Mouse (Mus musculus): ENCODE data around the gene Ccdc120. TPM values are rescaled to one million over a fixed set of nuclear protein-coding genes. Genes with fewer than 3 reads are reported as not detected.

Ccdc120 gene
- total and polyA plus RNA-seq, 2 experiments from 2014 or later = 53.3 to 183 TPM

DNA sequence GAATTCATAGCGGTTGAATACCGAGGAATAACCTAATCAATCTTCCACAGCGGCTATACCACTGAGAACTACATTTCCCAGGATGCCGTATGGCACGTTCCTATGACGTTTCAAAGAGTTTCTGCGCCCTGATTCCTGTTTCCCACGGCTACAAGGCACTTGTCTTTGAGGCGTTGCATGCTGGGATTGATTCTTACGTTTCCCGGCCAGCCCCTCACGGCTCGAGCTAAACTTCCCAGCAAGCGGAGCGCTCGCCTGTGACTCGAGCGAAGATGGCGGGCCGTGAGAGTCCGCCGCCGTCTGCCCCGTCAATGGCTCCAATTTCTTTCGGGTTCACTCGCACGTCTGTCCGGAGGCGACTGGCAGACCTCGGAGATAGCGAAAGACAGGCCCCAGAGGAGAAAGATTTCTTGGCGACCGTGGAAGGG, 53.7 kb downstream of the Ccdc120 start, which contains the start of gene Gpkow:
Gpkow (plus strand) TSS at position 178 of the 428 bp plus-strand sequence.
- DNase-seq (ENCODE audit: low spot score) (peak; percentile 94), ATAC-seq (peak; percentile 97)
- Histone ChIP-seq H3K4me1 (ENCODE audit: insufficient read depth, low read length) (no peaks in the 10 kb centered on the region), H3K27me3 (ENCODE audit: insufficient read depth, low read length) (no peaks in the 10 kb centered on the region), H3K9me3 (ENCODE audit: low read length) (no peaks in the 10 kb centered on the region), H3K4me3 (ENCODE audit: low read length) (peak within 1 kb of the TSS; percentile 49), H3K27ac (peak within 1 kb of the TSS; percentile 64), H3K9ac (replicated peaks; ENCODE audit: low read length) (peak within 1 kb of the TSS; percentile 52), H3K4me2 (ENCODE audit: low read depth, low read length) (peak within 1 kb of the TSS; percentile 54), H3K36me3 (ENCODE audit: insufficient read depth, low read length) (no peaks in the 10 kb centered on the region)
- WGBS = 23% methylated on average over 33 of the region's 33 CpGs
- no peak for TF ChIP-seq CTCF (IDR thresholded peaks at IDR 0.05; ENCODE audit: low read depth)

DNA sequence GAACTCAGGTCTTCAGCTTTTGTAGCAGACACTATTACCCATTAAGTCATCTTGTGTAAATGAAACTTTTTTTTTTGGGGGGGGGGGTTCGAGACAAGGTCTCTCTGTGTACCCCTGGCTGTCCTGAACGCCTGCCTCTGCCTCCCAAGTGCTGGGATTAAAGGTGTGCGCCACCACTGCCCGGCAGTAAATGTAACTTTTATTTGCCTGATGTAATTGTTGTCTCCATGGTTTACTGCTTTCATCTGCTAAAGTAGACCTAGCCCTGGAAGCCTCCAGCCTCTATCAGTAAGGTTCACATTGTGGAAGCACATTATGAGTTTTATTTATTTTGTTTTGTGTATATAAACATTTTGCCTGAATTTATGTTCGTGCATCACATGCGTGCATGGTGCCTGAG, 54.2 kb downstream of the Ccdc120 start:
- Histone ChIP-seq H3K4me2 (ENCODE audit: low read depth, low read length) (peak overlapping the region; percentile 49), H3K9me3 (ENCODE audit: low read length) (no peaks in the 10 kb centered on the region), H3K4me1 (ENCODE audit: insufficient read depth, low read length) (no peaks in the 10 kb centered on the region), H3K9ac (replicated peaks; ENCODE audit: low read length) (no peak overlapping the region), H3K4me3 (ENCODE audit: low read length) (peak overlapping the region; percentile 49), H3K27ac (no peak overlapping the region), H3K27me3 (ENCODE audit: insufficient read depth, low read length) (no peaks in the 10 kb centered on the region), H3K36me3 (ENCODE audit: insufficient read depth, low read length) (no peaks in the 10 kb centered on the region)
- ATAC-seq (peak; percentile 58), DNase-seq (ENCODE audit: low spot score) (no peak)
- no peak for TF ChIP-seq CTCF (IDR thresholded peaks at IDR 0.05; ENCODE audit: low read depth)
- WGBS = 44% methylated on average over 6 of the region's 6 CpGs

DNA sequence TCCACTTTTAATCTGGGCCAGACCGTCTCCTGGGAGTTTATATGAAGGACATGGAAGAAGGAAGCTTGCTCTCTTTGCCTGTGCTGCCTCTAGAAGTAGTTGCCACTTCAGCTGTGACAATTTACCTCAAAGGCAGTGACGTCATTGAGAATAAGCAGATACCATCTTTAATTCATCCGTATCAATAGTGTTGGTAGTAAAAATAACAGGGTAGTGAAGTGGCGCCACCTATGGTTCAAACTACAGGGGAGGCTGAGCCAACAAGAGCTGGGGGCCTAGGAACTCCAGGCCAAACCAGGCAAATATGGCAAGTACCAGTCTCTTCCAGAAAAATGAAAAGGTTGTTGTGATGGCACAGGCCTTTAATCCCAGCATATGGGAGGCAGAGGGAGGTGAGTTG, 57.8 kb downstream of the Ccdc120 start:
- H3K36me3 ChIP-seq (ENCODE audit: insufficient read depth, low read length) = no peaks in the 10 kb centered on the region

DNA sequence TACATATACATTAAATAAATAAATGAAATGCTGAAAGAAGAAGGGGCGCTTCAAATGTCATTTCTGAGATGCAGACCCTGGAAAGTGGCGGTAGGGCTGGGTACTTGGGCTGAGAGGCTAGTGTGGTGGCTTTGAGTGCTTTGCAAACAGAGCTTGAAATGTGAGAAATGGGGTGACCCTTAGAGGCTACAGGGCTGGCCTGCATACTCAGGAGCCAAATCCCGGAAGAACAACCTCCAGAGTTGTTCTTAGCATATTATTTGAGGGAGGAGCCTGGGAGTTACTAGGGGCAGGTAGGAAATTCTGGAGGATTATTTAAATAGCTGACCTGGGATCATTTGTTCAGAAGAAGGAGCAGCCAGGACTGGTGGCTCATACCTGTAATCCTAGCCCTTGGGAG, 60.2 kb downstream of the Ccdc120 start:
- WGBS = 67% methylated on average over 3 of the region's 3 CpGs
- TF ChIP-seq CTCF (IDR thresholded peaks at IDR 0.05; ENCODE audit: low read depth) = no peak
- Histone ChIP-seq H3K4me2 (ENCODE audit: low read depth, low read length) (no peak overlapping the region), H3K36me3 (ENCODE audit: insufficient read depth, low read length) (no peaks in the 10 kb centered on the region), H3K4me3 (ENCODE audit: low read length) (no peak overlapping the region), H3K9me3 (ENCODE audit: low read length) (no peaks in the 10 kb centered on the region), H3K4me1 (ENCODE audit: insufficient read depth, low read length) (no peaks in the 10 kb centered on the region), H3K27me3 (ENCODE audit: insufficient read depth, low read length) (no peaks in the 10 kb centered on the region), H3K27ac (no peak overlapping the region), H3K9ac (replicated peaks; ENCODE audit: low read length) (no peak overlapping the region)
- no peak for ATAC-seq
- no peak for DNase-seq (ENCODE audit: low spot score)

More for the DNA sequence above, 57.8 kb downstream of the Ccdc120 start:
- DNase-seq (ENCODE audit: low spot score) = no peak
- ATAC-seq = no peak
- Histone ChIP-seq H3K27ac (no peak overlapping the region), H3K4me3 (ENCODE audit: low read length) (no peak overlapping the region), H3K9me3 (ENCODE audit: low read length) (no peaks in the 10 kb centered on the region), H3K27me3 (ENCODE audit: insufficient read depth, low read length) (no peaks in the 10 kb centered on the region), H3K9ac (replicated peaks; ENCODE audit: low read length) (no peak overlapping the region), H3K4me2 (ENCODE audit: low read depth, low read length) (no peak overlapping the region), H3K4me1 (ENCODE audit: insufficient read depth, low read length) (no peaks in the 10 kb centered on the region)
- WGBS = 41% methylated on average over 4 of the region's 4 CpGs
- TF ChIP-seq CTCF (IDR thresholded peaks at IDR 0.05; ENCODE audit: low read depth) = peak; percentile 47

DNA sequence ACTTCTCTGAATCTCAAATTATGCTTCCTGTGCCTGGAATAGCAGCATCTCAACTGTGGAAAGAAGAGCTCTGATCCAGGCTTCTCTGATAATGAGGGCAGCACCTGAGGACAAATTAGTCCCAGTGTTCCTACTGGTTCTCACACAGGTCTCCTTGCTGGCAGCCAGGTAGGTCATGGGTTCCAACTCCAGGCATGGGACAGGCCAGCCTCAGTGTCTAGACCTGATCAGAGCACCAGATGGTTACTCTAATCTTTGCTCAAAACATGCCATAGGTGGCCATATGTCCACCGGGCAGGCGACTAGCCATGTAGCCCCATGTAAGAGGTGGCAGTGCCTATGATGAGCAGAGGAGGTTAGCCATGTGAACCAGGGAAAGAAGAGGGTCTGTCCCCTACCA, 62.4 kb downstream of the Ccdc120 start:
- DNase-seq (ENCODE audit: low spot score) (no peak), ATAC-seq (no peak)
- H3K4me2 ChIP-seq (ENCODE audit: low read depth, low read length) = no peak overlapping the region
- no peak overlapping the region for H3K4me3 ChIP-seq (ENCODE audit: low read length)
- H3K36me3 ChIP-seq (ENCODE audit: insufficient read depth, low read length) = no peaks in the 10 kb centered on the region
- no peak for TF ChIP-seq CTCF (IDR thresholded peaks at IDR 0.05; ENCODE audit: low read depth)
- no peaks in the 10 kb centered on the region for H3K4me1 ChIP-seq (ENCODE audit: insufficient read depth, low read length)
- H3K9me3 ChIP-seq (ENCODE audit: low read length) = no peaks in the 10 kb centered on the region
- no peaks in the 10 kb centered on the region for H3K27me3 ChIP-seq (ENCODE audit: insufficient read depth, low read length)
- H3K9ac ChIP-seq (replicated peaks; ENCODE audit: low read length) = no peak overlapping the region
- H3K27ac ChIP-seq = no peak overlapping the region
- 88% methylated on average over 2 of the region's 2 CpGs for WGBS

Other genes with a start within 250 kb of the Ccdc120 start
- not detected in 2 replicates for gene Foxp3, start 177.3 kb downstream of the Ccdc120 start, total RNA-seq (2014; rRNA removed)
- 0.08 and 0.10 TPM in 2 replicates for gene Foxp3, start 177.3 kb downstream of the Ccdc120 start, polyA plus RNA-seq (2015; fragmentation: Nextera tagmentation; extraction: Ambion mirVana)
- gene Ppp1r3f, start 176.6 kb downstream of the Ccdc120 start, total RNA-seq (2014; rRNA removed) = 19.7 and 23.3 TPM in 2 replicates
- gene Ppp1r3f, start 176.6 kb downstream of the Ccdc120 start, polyA plus RNA-seq (2015; fragmentation: Nextera tagmentation; extraction: Ambion mirVana) = 7.1 and 8.6 TPM in 2 replicates
- gene Ccdc22, start 145.4 kb downstream of the Ccdc120 start, total RNA-seq (2014; rRNA removed) = 35.6 and 47.6 TPM in 2 replicates
- 20.5 and 21.5 TPM in 2 replicates for gene Ccdc22, start 145.4 kb downstream of the Ccdc120 start, polyA plus RNA-seq (2015; fragmentation: Nextera tagmentation; extraction: Ambion mirVana)
- gene Cacna1f, start 143.8 kb downstream of the Ccdc120 start, total RNA-seq (2014; rRNA removed) = 0.10 TPM in 1 of 2 replicates, not detected in the other
- gene Cacna1f, start 143.8 kb downstream of the Ccdc120 start, polyA plus RNA-seq (2015; fragmentation: Nextera tagmentation; extraction: Ambion mirVana) = 0.11 and 0.33 TPM in 2 replicates
- 500 and 512 TPM in 2 replicates for gene Syp, start 112.4 kb downstream of the Ccdc120 start, total RNA-seq (2014; rRNA removed)
- 320 and 325 TPM in 2 replicates for gene Syp, start 112.4 kb downstream of the Ccdc120 start, polyA plus RNA-seq (2015; fragmentation: Nextera tagmentation; extraction: Ambion mirVana)
- 1.6 and 1.8 TPM in 2 replicates for gene Prickle3, start 93.6 kb downstream of the Ccdc120 start, total RNA-seq (2014; rRNA removed)
- gene Prickle3, start 93.6 kb downstream of the Ccdc120 start, polyA plus RNA-seq (2015; fragmentation: Nextera tagmentation; extraction: Ambion mirVana) = 1.1 and 1.6 TPM in 2 replicates
- 12.9 and 27.7 TPM in 2 replicates for gene Plp2, start 79.5 kb downstream of the Ccdc120 start, total RNA-seq (2014; rRNA removed)
- gene Plp2, start 79.5 kb downstream of the Ccdc120 start, polyA plus RNA-seq (2015; fragmentation: Nextera tagmentation; extraction: Ambion mirVana) = 25.2 and 26.5 TPM in 2 replicates
- 4.2 TPM in 1 of 2 replicates, not detected in the other for gene Magix, start 69.7 kb downstream of the Ccdc120 start, total RNA-seq (2014; rRNA removed)
- 0.18 and 0.29 TPM in 2 replicates for gene Magix, start 69.7 kb downstream of the Ccdc120 start, polyA plus RNA-seq (2015; fragmentation: Nextera tagmentation; extraction: Ambion mirVana)
- gene Gpkow, start 53.8 kb downstream of the Ccdc120 start, total RNA-seq (2014; rRNA removed) = 11.0 and 12.0 TPM in 2 replicates
- gene Gpkow, start 53.8 kb downstream of the Ccdc120 start, polyA plus RNA-seq (2015; fragmentation: Nextera tagmentation; extraction: Ambion mirVana) = 38.4 and 38.8 TPM in 2 replicates
- 33.2 and 40.6 TPM in 2 replicates for gene Wdr45, start 36.6 kb downstream of the Ccdc120 start, total RNA-seq (2014; rRNA removed)
- 34.0 and 36.4 TPM in 2 replicates for gene Wdr45, start 36.6 kb downstream of the Ccdc120 start, polyA plus RNA-seq (2015; fragmentation: Nextera tagmentation; extraction: Ambion mirVana)
- not detected in 2 replicates for gene Gm45208, start 28.7 kb downstream of the Ccdc120 start, total RNA-seq (2014; rRNA removed)
- gene Gm45208, start 28.7 kb downstream of the Ccdc120 start, polyA plus RNA-seq (2015; fragmentation: Nextera tagmentation; extraction: Ambion mirVana) = 0.66 and 1.2 TPM in 2 replicates
- gene Praf2, start 22.5 kb downstream of the Ccdc120 start, total RNA-seq (2014; rRNA removed) = 134 and 137 TPM in 2 replicates
- gene Praf2, start 22.5 kb downstream of the Ccdc120 start, polyA plus RNA-seq (2015; fragmentation: Nextera tagmentation; extraction: Ambion mirVana) = 129 and 134 TPM in 2 replicates
- 27.8 and 36.1 TPM in 2 replicates for gene Tfe3, start 11.7 kb upstream of the Ccdc120 start, total RNA-seq (2014; rRNA removed)
- gene Tfe3, start 11.7 kb upstream of the Ccdc120 start, polyA plus RNA-seq (2015; fragmentation: Nextera tagmentation; extraction: Ambion mirVana) = 21.4 and 21.5 TPM in 2 replicates
- 23.4 and 28.3 TPM in 2 replicates for gene Gripap1, start 38.9 kb upstream of the Ccdc120 start, total RNA-seq (2014; rRNA removed)
- gene Gripap1, start 38.9 kb upstream of the Ccdc120 start, polyA plus RNA-seq (2015; fragmentation: Nextera tagmentation; extraction: Ambion mirVana) = 61.1 and 62.8 TPM in 2 replicates
- 3.1 and 3.4 TPM in 2 replicates for gene Kcnd1, start 71.4 kb upstream of the Ccdc120 start, total RNA-seq (2014; rRNA removed)
- 4.1 and 5.9 TPM in 2 replicates for gene Kcnd1, start 71.4 kb upstream of the Ccdc120 start, polyA plus RNA-seq (2015; fragmentation: Nextera tagmentation; extraction: Ambion mirVana)
- 64.9 and 75.8 TPM in 2 replicates for gene Otud5, start 90.5 kb upstream of the Ccdc120 start, total RNA-seq (2014; rRNA removed)
- 36.8 and 37.3 TPM in 2 replicates for gene Otud5, start 90.5 kb upstream of the Ccdc120 start, polyA plus RNA-seq (2015; fragmentation: Nextera tagmentation; extraction: Ambion mirVana)
- 13.9 and 18.3 TPM in 2 replicates for gene Pim2, start 127.4 kb upstream of the Ccdc120 start, total RNA-seq (2014; rRNA removed)
- gene Pim2, start 127.4 kb upstream of the Ccdc120 start, polyA plus RNA-seq (2015; fragmentation: Nextera tagmentation; extraction: Ambion mirVana) = 20.8 and 22.3 TPM in 2 replicates
- gene Slc35a2, start 133.1 kb upstream of the Ccdc120 start, total RNA-seq (2014; rRNA removed) = 38.0 and 61.0 TPM in 2 replicates
- gene Slc35a2, start 133.1 kb upstream of the Ccdc120 start, polyA plus RNA-seq (2015; fragmentation: Nextera tagmentation; extraction: Ambion mirVana) = 43.7 and 46.2 TPM in 2 replicates
- gene Pqbp1, start 148.4 kb upstream of the Ccdc120 start, total RNA-seq (2014; rRNA removed) = 83.8 and 100 TPM in 2 replicates
- 200 and 201 TPM in 2 replicates for gene Pqbp1, start 148.4 kb upstream of the Ccdc120 start, polyA plus RNA-seq (2015; fragmentation: Nextera tagmentation; extraction: Ambion mirVana)
- gene Timm17b, start 148.5 kb upstream of the Ccdc120 start, total RNA-seq (2014; rRNA removed) = 37.3 and 47.4 TPM in 2 replicates
- gene Timm17b, start 148.5 kb upstream of the Ccdc120 start, polyA plus RNA-seq (2015; fragmentation: Nextera tagmentation; extraction: Ambion mirVana) = 125 and 133 TPM in 2 replicates
- not detected in 2 replicates for gene Gm10491, start 156.9 kb upstream of the Ccdc120 start, total RNA-seq (2014; rRNA removed)
- gene Gm10491, start 156.9 kb upstream of the Ccdc120 start, polyA plus RNA-seq (2015; fragmentation: Nextera tagmentation; extraction: Ambion mirVana) = not detected in 2 replicates
- not detected in 2 replicates for gene Gm10490, start 158.6 kb upstream of the Ccdc120 start, total RNA-seq (2014; rRNA removed)
- not detected in 2 replicates for gene Gm10490, start 158.6 kb upstream of the Ccdc120 start, polyA plus RNA-seq (2015; fragmentation: Nextera tagmentation; extraction: Ambion mirVana)
- 124 and 154 TPM in 2 replicates for gene Pcsk1n, start 168.9 kb upstream of the Ccdc120 start, total RNA-seq (2014; rRNA removed)
- gene Pcsk1n, start 168.9 kb upstream of the Ccdc120 start, polyA plus RNA-seq (2015; fragmentation: Nextera tagmentation; extraction: Ambion mirVana) = 465 and 477 TPM in 2 replicates
- not detected in 2 replicates for gene Eras, start 177.7 kb upstream of the Ccdc120 start, total RNA-seq (2014; rRNA removed)
- gene Eras, start 177.7 kb upstream of the Ccdc120 start, polyA plus RNA-seq (2015; fragmentation: Nextera tagmentation; extraction: Ambion mirVana) = not detected in 2 replicates
- 97.9 and 105 TPM in 2 replicates for gene Hdac6, start 197.0 kb upstream of the Ccdc120 start, total RNA-seq (2014; rRNA removed)
- gene Hdac6, start 197.0 kb upstream of the Ccdc120 start, polyA plus RNA-seq (2015; fragmentation: Nextera tagmentation; extraction: Ambion mirVana) = 54.5 and 57.4 TPM in 2 replicates
- not detected in 2 replicates for gene Gata1, start 227.2 kb upstream of the Ccdc120 start, total RNA-seq (2014; rRNA removed)
- not detected in 2 replicates for gene Gata1, start 227.2 kb upstream of the Ccdc120 start, polyA plus RNA-seq (2015; fragmentation: Nextera tagmentation; extraction: Ambion mirVana)

All from hindbrain, postnatal 0 days (tissue).